Mouse (Mus musculus): ENCODE data around the gene Gm9922.

GRCm38 (mm10) chr14:101750910-101751309 lies 21.3 kb upstream of the Gm9922 start:
- TF ChIP-seq CTCF (conservative IDR thresholded peaks at IDR 0.05; ENCODE audit: low read length) = no peak
- TF ChIP-seq NANOG (IDR thresholded peaks at IDR 0.05; ENCODE audit: borderline replicate concordance, low read length) = no peak
- TF ChIP-seq POU5F1 (IDR thresholded peaks at IDR 0.05; ENCODE audit: borderline replicate concordance, low read length) = no peak
